Mouse (Mus musculus) kidney, adult 2 months (tissue): Measurements from ENCODE around the gene Mllt11. TPM values are rescaled to one million over a fixed set of nuclear protein-coding genes. Genes with fewer than 3 reads are reported as not detected.

ENCODE experiments used
- DNase-seq: peaks from one replicate; pipeline ENCODE4 v3.0.0; 2021
- H3K27ac ChIP-seq: fragments of 200-500 bp; 2 replicates; pipeline ENCODE4 v1.5.1; 2012; ENCODE audit warnings: low read depth, low read length, control low read depth, inconsistent platforms; ENCODE audit not compliant: insufficient read depth
- H3K27me3 ChIP-seq: fragments of 200-500 bp; replicated peaks from 2 replicates; pipeline ENCODE4 v1.6.1; 2012; ENCODE audit warnings: mild to moderate bottlenecking, moderate library complexity, low read length, inconsistent platforms; ENCODE audit not compliant: control insufficient read depth, insufficient read depth
- H3K36me3 ChIP-seq: fragments of 200-500 bp; 2 replicates; pipeline ENCODE4 v1.6.1; 2012; ENCODE audit warnings: mild to moderate bottlenecking, moderate library complexity, low read length, inconsistent platforms; ENCODE audit not compliant: control insufficient read depth, insufficient read depth
- H3K4me1 ChIP-seq: fragments of 200-500 bp; 2 replicates; pipeline ENCODE4 v1.6.1; 2011; ENCODE audit warnings: low read length; ENCODE audit not compliant: control insufficient read depth, insufficient read depth
- H3K4me3 ChIP-seq: fragments of 200-500 bp; 2 replicates; pipeline ENCODE4 v1.5.1; 2011; ENCODE audit warnings: mild to moderate bottlenecking, low read depth, low read length, control low read depth; ENCODE audit not compliant: insufficient read depth
- CTCF ChIP-seq: fragments of 200-500 bp; conservative IDR thresholded peaks from 2 replicates; pipeline ENCODE4 v1.5.1; 2011; ENCODE audit warnings: low read depth, mild to moderate bottlenecking, control low read depth, low read length, moderate library complexity, mixed read lengths; ENCODE audit not compliant: insufficient read depth, insufficient read length
- POLR2A ChIP-seq: fragments of 200-500 bp; IDR thresholded peaks from one replicate; pipeline ENCODE4 v1.6.1; 2011; ENCODE audit warnings: low read depth, low read length, control low read depth
- WGBS: fragments of 180-500 bp; shearing (Covaris S2); methylation state at CpG from one replicate; pipeline ENCODE4 v1.1.7; 2018; 5-methylcytosine and 5-hydroxymethylcytosine counted together
- polyA plus RNA-seq: library from polyadenylated mRNA; depleted of rRNA; stranded (reverse); fragments of >200 nt; gene quantifications from 2 replicates; pipeline ENCODE4 v1.2.3, GENCODE M21; 2012

The Mllt11 gene
- polyA plus RNA-seq, 1 experiment: 31.4 TPM

DNA sequence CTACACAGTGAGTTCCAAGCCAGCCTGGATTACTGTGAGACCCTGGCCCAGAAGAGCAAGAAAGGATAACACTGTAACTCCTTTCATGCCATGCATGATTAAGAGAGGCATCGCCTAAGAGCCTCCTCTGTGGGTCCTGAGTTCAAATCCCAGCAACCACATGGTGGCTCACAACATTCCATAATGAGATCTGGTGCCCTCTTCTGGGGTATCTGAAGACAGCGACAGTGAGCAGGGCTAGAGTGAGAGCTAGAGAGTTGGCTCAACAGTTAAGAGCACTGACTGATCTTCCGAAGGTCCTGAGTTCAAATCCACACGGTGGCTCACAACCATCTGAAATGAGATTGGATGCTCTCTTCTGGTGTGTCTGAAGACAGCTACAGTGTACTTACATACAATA is 42.5 kb upstream of the Mllt11 start:
- H3K27ac ChIP-seq: no peak overlapping the region
- H3K36me3 ChIP-seq: no peaks in the 10 kb centered on the region
- H3K4me3 ChIP-seq: no peak overlapping the region
- TF ChIP-seq POLR2A: no peak
- no peak for TF ChIP-seq CTCF
- 95% methylated on average over 4 of the region's 4 CpGs for WGBS
- H3K27me3 ChIP-seq: no peaks in the 10 kb centered on the region
- H3K4me1 ChIP-seq: peaks cover 16% of the 10 kb centered on the region
- DNase-seq: no peak

DNA sequence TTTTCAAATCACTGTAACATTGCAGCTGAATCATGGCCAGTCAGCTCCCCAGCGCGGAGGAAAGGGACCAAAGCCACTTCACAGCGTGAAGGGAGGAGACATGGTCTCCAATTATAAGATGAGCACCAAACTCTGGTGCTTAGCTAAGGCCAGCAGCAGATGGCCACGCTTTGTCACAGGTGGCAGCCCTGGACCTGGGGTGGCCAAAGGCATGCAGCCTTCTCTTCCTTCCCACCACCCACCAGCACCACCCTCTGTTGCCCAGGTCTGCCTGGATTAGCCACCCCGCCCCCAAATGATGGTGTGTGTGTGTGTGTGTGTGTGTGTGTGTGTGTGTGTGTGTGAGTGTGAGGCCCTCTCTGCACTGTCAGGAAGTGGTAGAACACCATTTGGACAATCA is 41.5 kb upstream of the Mllt11 start:
- 98% methylated on average over 5 of the region's 5 CpGs for WGBS
- H3K4me1 ChIP-seq: peaks cover 18% of the 10 kb centered on the region
- no peaks in the 10 kb centered on the region for H3K27me3 ChIP-seq
- H3K27ac ChIP-seq: no peak overlapping the region
- H3K36me3 ChIP-seq: no peaks in the 10 kb centered on the region
- no peak for DNase-seq
- H3K4me3 ChIP-seq: no peak overlapping the region
- TF ChIP-seq POLR2A: no peak

- Histone ChIP-seq H3K36me3 (no peaks in the 10 kb centered on the region), H3K27ac (no peak overlapping the region)
- WGBS: 74% methylated on average over 12 of the region's 12 CpGs
Observed at GRCm38 (mm10) chr3:95270766-95271364, 38.9 kb upstream of the Mllt11 start.

GRCm38 (mm10) chr3:95269789-95270188 is 37.8 kb upstream of the Mllt11 start:
- DNase-seq: no peak
- TF ChIP-seq POLR2A: no peak
- TF ChIP-seq CTCF: no peak
- Histone ChIP-seq H3K27me3 (no peaks in the 10 kb centered on the region), H3K4me3 (no peak overlapping the region), H3K4me1 (peaks cover 17% of the 10 kb centered on the region), H3K27ac (peak overlapping the region; percentile 43), H3K36me3 (no peaks in the 10 kb centered on the region)
- WGBS: 52% methylated on average over 5 of the region's 5 CpGs

More at GRCm38 (mm10) chr3:95270766-95271364, 38.9 kb upstream of the Mllt11 start:
- no peaks in the 10 kb centered on the region for H3K27me3 ChIP-seq
- no peak for TF ChIP-seq POLR2A
- TF ChIP-seq CTCF: no peak
- H3K4me3 ChIP-seq: no peak overlapping the region
- H3K4me1 ChIP-seq: peaks cover 17% of the 10 kb centered on the region
- DNase-seq: peak; percentile 37

- peaks cover 17% of the 10 kb centered on the region for H3K4me1 ChIP-seq
- peak overlapping the region; percentile 64 for H3K27ac ChIP-seq
- H3K4me3 ChIP-seq: no peak overlapping the region
- TF ChIP-seq CTCF (no peak), POLR2A (no peak)
- DNase-seq: peak; percentile 69
- H3K36me3 ChIP-seq: no peaks in the 10 kb centered on the region
- H3K27me3 ChIP-seq: no peaks in the 10 kb centered on the region
Observed at GRCm38 (mm10) chr3:95267855-95268254, 35.9 kb upstream of the Mllt11 start.

DNA sequence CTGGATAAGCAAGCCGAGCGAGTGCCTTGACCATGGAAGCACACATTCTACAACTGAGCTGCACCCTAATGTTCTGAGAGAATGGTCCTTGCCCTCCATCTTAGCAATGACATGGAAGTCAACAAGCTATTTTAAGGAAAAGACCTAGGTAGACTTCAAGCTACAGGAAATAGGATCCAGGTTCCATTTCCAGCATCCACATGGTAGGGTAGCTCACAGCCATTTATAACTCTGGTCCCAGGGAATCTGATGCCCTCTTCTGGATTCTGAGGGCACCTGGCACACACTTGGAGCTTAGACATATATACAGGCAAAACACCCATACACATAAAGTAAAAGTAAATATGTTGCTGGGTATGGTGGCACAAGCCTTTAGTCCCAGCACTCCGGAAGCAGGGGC is 34.1 kb upstream of the Mllt11 start:
- TF ChIP-seq POLR2A (no peak), CTCF (no peak)
- 97% methylated on average over 3 of the region's 3 CpGs for whole genome bisulfite sequencing
- no peak overlapping the region for H3K4me3 ChIP-seq

GRCm38 (mm10) chr3:95264724-95265123 is 32.8 kb upstream of the Mllt11 start:
- no peak for TF ChIP-seq CTCF
- TF ChIP-seq POLR2A: no peak
- 76% methylated on average over 1 of the region's 1 CpGs for WGBS
- peaks cover 12% of the 10 kb centered on the region for H3K4me1 ChIP-seq
- no peaks in the 10 kb centered on the region for H3K27me3 ChIP-seq
- DNase-seq: no peak
- H3K36me3 ChIP-seq: no peaks in the 10 kb centered on the region
- no peak overlapping the region for H3K4me3 ChIP-seq
- H3K27ac ChIP-seq: no peak overlapping the region

More for the DNA sequence above, 34.1 kb upstream of the Mllt11 start:
- Histone ChIP-seq H3K27me3 (no peaks in the 10 kb centered on the region), H3K27ac (no peak overlapping the region), H3K36me3 (no peaks in the 10 kb centered on the region), H3K4me1 (peaks cover 17% of the 10 kb centered on the region)
- DNase-seq: no peak
